Mouse (Mus musculus) stomach, postnatal 0 days (tissue): ENCODE data around the gene Sept9. TPM values are rescaled to one million over a fixed set of nuclear protein-coding genes. Genes with fewer than 3 reads are reported as not detected.

Experiments used
- ATAC-seq: fragments of 200-750 bp; cut with Nextera tagmentation; 2 replicates; pipeline ENCODE4 v1.8.0; 2017; ENCODE audit not compliant: low FRiP score, low TSS enrichment
- DNase-seq: peaks from one replicate; pipeline ENCODE4 v3.0.0-alpha.2; 2016; ENCODE audit warnings: low spot score
- H3K27ac ChIP-seq: fragments of 300-500 bp; sonication (generic); replicated peaks from 2 replicates; pipeline ENCODE4 v1.5.1; 2014; ENCODE audit warnings: mild to moderate bottlenecking, control low read depth
- H3K27me3 ChIP-seq: fragments of 300-500 bp; sonication (generic); 2 replicates; pipeline ENCODE4 v1.6.1; 2014; ENCODE audit warnings: low read length; ENCODE audit not compliant: control insufficient read depth, insufficient read depth
- H3K36me3 ChIP-seq: fragments of 300-500 bp; sonication (generic); 2 replicates; pipeline ENCODE4 v1.6.1; 2014; ENCODE audit warnings: low read length, mixed read lengths; ENCODE audit not compliant: control insufficient read depth, insufficient read depth
- H3K4me1 ChIP-seq: fragments of 300-500 bp; sonication (generic); replicated peaks from 2 replicates; pipeline ENCODE4 v1.6.1; 2014; ENCODE audit warnings: antibody characterized with exemption; ENCODE audit not compliant: control insufficient read depth, insufficient read depth
- H3K4me2 ChIP-seq: fragments of 300-500 bp; sonication (generic); replicated peaks from 2 replicates; pipeline ENCODE4 v1.6.1; 2014; ENCODE audit warnings: low read depth, mild to moderate bottlenecking, control low read depth, moderate library complexity
- H3K4me3 ChIP-seq: fragments of 300-500 bp; sonication (generic); 2 replicates; pipeline ENCODE4 v1.5.1; 2014; ENCODE audit warnings: low read depth, low read length, control low read depth
- H3K9ac ChIP-seq: fragments of 300-500 bp; sonication (generic); 2 replicates; pipeline ENCODE4 v1.6.1; 2014; ENCODE audit warnings: mild to moderate bottlenecking, low read length, control low read depth, mixed read lengths
- H3K9me3 ChIP-seq: fragments of 300-500 bp; sonication (generic); 2 replicates; pipeline ENCODE4 v1.6.1; 2016; ENCODE audit warnings: low read length; ENCODE audit not compliant: control insufficient read depth
- CTCF ChIP-seq: IDR thresholded peaks from 2 replicates; pipeline ENCODE4 v1.5.1; 2016; ENCODE audit warnings: antibody characterized with exemption, low read depth, mild to moderate bottlenecking, moderate library complexity
- EP300 ChIP-seq: optimal IDR thresholded peaks from 2 replicates; pipeline ENCODE3; 2016; ENCODE audit warnings: antibody characterized with exemption
- WGBS: fragments of 180-500 bp; shearing (Covaris S2); extraction: QIAGEN DNeasy Blood & Tissue Kit; methylation state at CpG from one replicate; pipeline ENCODE4 v1.1.7; 2014; 5-methylcytosine and 5-hydroxymethylcytosine counted together
- polyA plus RNA-seq: library from polyadenylated mRNA; unstranded; fragments of >200 nt; fragmentation: Nextera tagmentation; extraction: Ambion mirVana; gene quantifications from 2 replicates; pipeline ENCODE4 v1.2.1, GENCODE M21; 2015

Gene Sept9
- polyA plus RNA-seq, 1 experiment from 2014 or later: 42.9 TPM

DNA sequence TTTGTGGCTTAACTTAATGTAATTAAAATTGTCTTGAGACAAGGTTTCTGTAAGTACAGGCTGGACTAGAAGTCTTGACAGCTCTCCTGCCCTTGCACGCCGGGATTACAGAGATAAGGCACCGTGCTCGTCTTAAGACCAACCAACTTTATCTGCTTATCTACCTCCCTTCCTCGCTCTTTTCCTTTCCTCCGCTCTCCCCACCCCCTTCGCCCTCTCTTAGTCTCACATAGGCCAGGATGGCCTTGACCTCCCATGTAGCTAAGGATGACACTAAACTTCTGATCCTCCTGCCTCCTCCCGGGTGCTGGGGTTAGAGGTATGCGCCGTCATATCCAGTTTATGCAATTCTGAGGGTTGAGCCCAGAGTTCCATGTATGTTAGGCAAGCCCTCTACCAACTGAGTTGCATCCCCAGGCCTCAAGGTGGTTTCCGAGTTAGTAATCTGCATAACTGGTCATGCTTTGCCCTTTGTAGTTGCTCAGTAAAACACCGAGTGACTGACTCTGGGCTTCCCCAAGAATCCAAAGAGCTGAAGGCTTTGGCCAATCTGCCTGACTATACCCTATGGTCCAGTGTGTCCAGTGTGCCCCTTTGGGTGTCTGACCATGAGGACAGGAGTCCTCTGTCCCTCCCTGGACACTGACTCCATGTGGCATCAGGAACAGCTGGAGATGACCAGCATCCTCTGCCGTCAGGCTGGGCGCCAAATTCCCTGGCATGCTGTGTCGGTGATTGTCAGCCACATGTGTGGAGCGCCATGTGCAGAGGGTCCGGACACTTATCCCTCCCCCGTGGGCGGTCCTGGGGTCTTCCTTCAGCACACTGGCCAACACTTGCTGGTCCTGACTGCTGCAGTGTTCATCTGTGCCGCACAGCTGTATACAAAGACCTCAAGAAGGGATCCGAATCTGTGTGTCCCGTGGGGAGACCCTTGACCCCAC, 50.8 kb downstream of the Sept9 start:
- no peaks in the 10 kb centered on the region for H3K36me3 ChIP-seq
- H3K4me2 ChIP-seq: no peak overlapping the region
- no peak for DNase-seq
- H3K27me3 ChIP-seq: no peaks in the 10 kb centered on the region
- no peak for ATAC-seq
- no peak for TF ChIP-seq CTCF
- no peak for TF ChIP-seq EP300
- whole genome bisulfite sequencing: 84% methylated on average over 22 of the region's 22 CpGs
- H3K4me1 ChIP-seq: no peaks in the 10 kb centered on the region; the same call in 1 of the 2 replicates
- no peak overlapping the region for H3K4me3 ChIP-seq
- no peak overlapping the region for H3K9ac ChIP-seq
- no peaks in the 10 kb centered on the region for H3K9me3 ChIP-seq
- no peak overlapping the region for H3K27ac ChIP-seq

- no peaks in the 10 kb centered on the region; the same call in none of the 2 replicates for H3K4me1 ChIP-seq
- H3K4me2 ChIP-seq: no peak overlapping the region
- DNase-seq: no peak
- no peak overlapping the region for H3K4me3 ChIP-seq
- H3K9ac ChIP-seq: no peak overlapping the region
- no peaks in the 10 kb centered on the region for H3K36me3 ChIP-seq
- 0 out of 2 replicates have a peak overlapping the region, but pooled peaks have one; percentile 4 for H3K27ac ChIP-seq
- H3K27me3 ChIP-seq: no peaks in the 10 kb centered on the region
- H3K9me3 ChIP-seq: no peaks in the 10 kb centered on the region
- 68% methylated on average over 4 of the region's 4 CpGs for WGBS
- TF ChIP-seq CTCF: no peak
- no peak for TF ChIP-seq EP300
- ATAC-seq: no peak
Measured at GRCm38 (mm10) chr11:117251755-117252154, 52.3 kb downstream of the Sept9 start.

- H3K4me1 ChIP-seq: no peaks in the 10 kb centered on the region; the same call in none of the 2 replicates
- ATAC-seq: no peak
- TF ChIP-seq EP300 (no peak), CTCF (no peak)
Measured at GRCm38 (mm10) chr11:117252846-117253245, 53.4 kb downstream of the Sept9 start.

GRCm38 (mm10) chr11:117254161-117255107, 55.0 kb downstream of the Sept9 start:
- no peaks in the 10 kb centered on the region; the same call in none of the 2 replicates for H3K4me1 ChIP-seq
- no peaks in the 10 kb centered on the region for H3K27me3 ChIP-seq
- no peak overlapping the region for H3K4me3 ChIP-seq
- no peaks in the 10 kb centered on the region for H3K36me3 ChIP-seq
- 56% methylated on average over 18 of the region's 18 CpGs for WGBS
- H3K9me3 ChIP-seq: no peaks in the 10 kb centered on the region
- peak; percentile 25; the same call in 1 of the 2 replicates for TF ChIP-seq CTCF
- TF ChIP-seq EP300: no peak
- H3K9ac ChIP-seq: no peak overlapping the region
- no peak overlapping the region for H3K27ac ChIP-seq
- 0 out of 2 replicates have a peak, but pooled peaks have one; percentile 28 for ATAC-seq
- H3K4me2 ChIP-seq: no peak overlapping the region
- DNase-seq: no peak

More at GRCm38 (mm10) chr11:117252846-117253245, 53.4 kb downstream of the Sept9 start:
- 80% methylated on average over 13 of the region's 13 CpGs for WGBS
- Histone ChIP-seq H3K9me3 (no peaks in the 10 kb centered on the region), H3K4me2 (no peak overlapping the region), H3K4me3 (no peak overlapping the region), H3K9ac (no peak overlapping the region), H3K27ac (no peak overlapping the region), H3K27me3 (no peaks in the 10 kb centered on the region), H3K36me3 (no peaks in the 10 kb centered on the region)
- DNase-seq: no peak

DNA sequence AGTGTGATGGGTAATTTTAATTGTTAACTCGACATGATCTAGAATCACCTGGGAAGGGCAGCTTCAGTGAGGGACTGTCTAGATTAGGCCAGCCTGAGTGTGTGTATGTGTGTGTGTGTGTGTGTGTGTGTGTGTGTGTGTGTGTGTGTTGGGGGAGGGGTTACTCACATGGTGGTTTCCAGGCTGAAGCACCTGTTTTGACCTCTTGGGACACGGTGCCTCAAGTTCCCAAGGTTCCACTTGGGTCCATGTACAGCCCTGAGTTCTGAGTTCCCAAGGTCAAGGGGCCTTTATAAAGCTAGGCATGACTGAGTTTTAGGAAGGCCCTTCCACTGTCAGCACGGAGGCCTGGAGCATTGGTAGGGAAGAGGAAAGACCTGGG, 55.6 kb downstream of the Sept9 start:
- Histone ChIP-seq H3K9ac (no peak overlapping the region), H3K9me3 (no peaks in the 10 kb centered on the region), H3K36me3 (no peaks in the 10 kb centered on the region), H3K27me3 (no peaks in the 10 kb centered on the region), H3K4me2 (no peak overlapping the region), H3K27ac (no peak overlapping the region), H3K4me1 (no peaks in the 10 kb centered on the region; the same call in none of the 2 replicates), H3K4me3 (no peak overlapping the region)
- no peak for DNase-seq
- no peak for ATAC-seq
- TF ChIP-seq EP300: no peak
- no peak for TF ChIP-seq CTCF
- WGBS: 85% methylated on average over 3 of the region's 3 CpGs
